Mouse (Mus musculus): ENCODE results near the gene Gtf2h3. TPM values are rescaled to one million over a fixed set of nuclear protein-coding genes. Genes with fewer than 3 reads are reported as not detected.

Gene Gtf2h3
- polyA plus RNA-seq (2015; fragmentation: Nextera tagmentation; extraction: Ambion mirVana), result 40.4 and 48.5 TPM in 2 replicates

DNA sequence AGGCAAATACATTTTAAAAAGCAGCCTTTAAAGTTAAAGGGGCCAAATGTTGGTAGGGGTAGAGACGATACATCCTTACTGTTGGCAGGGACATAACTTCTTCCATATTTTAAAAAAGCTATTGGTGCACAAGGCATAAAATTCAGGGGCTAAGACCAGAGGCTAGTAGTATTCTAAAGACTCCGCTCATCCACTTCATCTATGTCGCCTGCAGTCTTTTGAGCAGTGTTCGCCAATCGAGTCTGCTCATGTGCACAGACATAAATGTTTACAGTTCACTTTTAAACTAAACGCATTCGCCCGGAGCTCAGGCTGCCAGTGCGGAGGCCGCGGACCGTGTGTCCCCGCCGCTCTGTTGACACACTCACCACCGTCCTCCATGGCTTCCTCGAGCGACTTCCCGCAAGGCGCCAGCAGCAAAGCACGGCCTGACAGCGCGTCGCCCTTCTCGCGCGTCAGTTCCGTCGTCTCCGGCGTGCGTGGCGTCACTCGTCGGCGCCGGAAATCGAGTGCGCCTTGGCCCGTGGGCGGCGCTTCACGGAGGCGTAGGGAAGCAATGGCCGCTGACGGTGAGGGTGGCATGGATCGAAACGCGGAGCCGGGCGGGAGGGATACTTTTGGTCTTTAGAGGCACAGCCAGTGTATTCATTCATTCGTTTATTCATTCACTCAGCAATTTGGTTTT lies at the start of gene Gtf2h3, which contains the start of gene Eif2b1:
TSS of gene Gtf2h3 (plus strand) at position 508 of the 685 bp plus-strand sequence.
TSS of gene Eif2b1 (minus strand) at position 499 of the 685 bp plus-strand sequence.
- Histone ChIP-seq H3K9ac (peak within 1 kb of the TSS; percentile 82), H3K4me1 (replicated peaks) (peaks cover 34% of the 10 kb centered on the region), H3K9me3 (no peaks in the 10 kb centered on the region), H3K36me3 (peaks cover 53% of the 10 kb centered on the region), H3K4me2 (peak within 1 kb of the TSS; percentile 76), H3K4me3 (peak within 1 kb of the TSS; percentile 83), H3K27me3 (no peaks in the 10 kb centered on the region), H3K27ac (replicated peaks) (peak within 1 kb of the TSS; percentile 68)
- peak; percentile 94 for ATAC-seq (ENCODE audit: low read depth)
- 1% methylated on average over 51 of the region's 51 CpGs for WGBS

DNA sequence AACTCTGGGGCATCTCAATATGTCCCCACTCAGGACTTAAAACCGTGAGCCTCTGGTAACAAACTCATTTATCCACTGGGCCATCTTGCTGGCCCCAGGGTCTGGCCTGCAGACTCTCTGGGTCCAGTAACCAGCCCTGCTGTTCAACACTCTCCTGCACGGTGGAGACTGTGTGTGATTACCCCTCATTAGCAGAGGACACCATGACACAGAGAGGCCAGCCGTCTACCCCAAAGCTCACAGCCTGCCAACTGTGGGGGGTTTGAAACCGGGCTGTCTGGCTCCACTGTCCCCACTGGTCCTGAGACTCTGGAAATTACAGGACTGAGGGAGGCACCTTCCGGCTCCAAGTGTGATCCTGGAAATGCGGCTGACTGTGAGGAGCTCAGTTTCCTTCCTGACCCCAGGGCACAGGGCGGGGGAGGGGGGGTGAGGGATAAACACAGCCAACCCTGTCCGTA lies 49.7 kb upstream of the Gtf2h3 start:
- Histone ChIP-seq H3K9ac (peak overlapping the region; percentile 77), H3K27ac (replicated peaks) (peak overlapping the region; percentile 38; the same call in 1 of the 2 replicates)
- WGBS, result 24% methylated on average over 8 of the region's 8 CpGs

DNA sequence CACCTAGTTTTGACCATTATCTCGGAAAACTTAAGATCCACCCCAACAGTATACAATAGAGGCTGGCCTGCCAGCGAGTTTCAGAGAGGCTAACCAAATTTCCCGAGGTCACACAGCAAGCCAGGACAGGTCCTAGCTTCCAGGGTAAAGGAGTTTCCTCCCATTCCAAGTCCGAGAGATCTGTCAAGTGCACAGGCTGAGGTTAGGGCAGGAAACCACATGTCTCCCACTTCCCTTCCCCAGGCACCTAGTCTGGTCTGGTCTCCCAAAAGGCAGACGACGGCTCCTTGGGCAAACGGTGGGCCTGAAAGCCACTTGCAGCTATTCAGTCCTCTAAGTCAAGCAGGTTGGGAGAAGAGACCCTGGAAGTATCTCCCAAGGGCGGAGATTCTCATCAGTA lies 49.2 kb upstream of the Gtf2h3 start:
- H3K9ac ChIP-seq, result peak overlapping the region; percentile 77
- H3K4me2 ChIP-seq, result peak overlapping the region; percentile 81
- WGBS, result 63% methylated on average over 8 of the region's 8 CpGs
- H3K9me3 ChIP-seq, result no peaks in the 10 kb centered on the region
- H3K27ac ChIP-seq (replicated peaks), result no peak overlapping the region
- H3K4me3 ChIP-seq, result peak overlapping the region; percentile 77
- no peak for ATAC-seq (ENCODE audit: low read depth)
- peaks cover under 1% of the 10 kb centered on the region; the same call in 1 of the 2 replicates for H3K36me3 ChIP-seq
- H3K27me3 ChIP-seq, result no peaks in the 10 kb centered on the region
- H3K4me1 ChIP-seq (replicated peaks), result peaks cover 38% of the 10 kb centered on the region

More for the DNA sequence above, 49.7 kb upstream of the Gtf2h3 start:
- H3K4me3 ChIP-seq, result peak overlapping the region; percentile 77
- no peaks in the 10 kb centered on the region for H3K9me3 ChIP-seq
- peak overlapping the region; percentile 81 for H3K4me2 ChIP-seq
- peaks cover 3% of the 10 kb centered on the region; the same call in 1 of the 2 replicates for H3K36me3 ChIP-seq
- no peak for ATAC-seq (ENCODE audit: low read depth)
- H3K27me3 ChIP-seq, result no peaks in the 10 kb centered on the region
- H3K4me1 ChIP-seq (replicated peaks), result peaks cover 38% of the 10 kb centered on the region

DNA sequence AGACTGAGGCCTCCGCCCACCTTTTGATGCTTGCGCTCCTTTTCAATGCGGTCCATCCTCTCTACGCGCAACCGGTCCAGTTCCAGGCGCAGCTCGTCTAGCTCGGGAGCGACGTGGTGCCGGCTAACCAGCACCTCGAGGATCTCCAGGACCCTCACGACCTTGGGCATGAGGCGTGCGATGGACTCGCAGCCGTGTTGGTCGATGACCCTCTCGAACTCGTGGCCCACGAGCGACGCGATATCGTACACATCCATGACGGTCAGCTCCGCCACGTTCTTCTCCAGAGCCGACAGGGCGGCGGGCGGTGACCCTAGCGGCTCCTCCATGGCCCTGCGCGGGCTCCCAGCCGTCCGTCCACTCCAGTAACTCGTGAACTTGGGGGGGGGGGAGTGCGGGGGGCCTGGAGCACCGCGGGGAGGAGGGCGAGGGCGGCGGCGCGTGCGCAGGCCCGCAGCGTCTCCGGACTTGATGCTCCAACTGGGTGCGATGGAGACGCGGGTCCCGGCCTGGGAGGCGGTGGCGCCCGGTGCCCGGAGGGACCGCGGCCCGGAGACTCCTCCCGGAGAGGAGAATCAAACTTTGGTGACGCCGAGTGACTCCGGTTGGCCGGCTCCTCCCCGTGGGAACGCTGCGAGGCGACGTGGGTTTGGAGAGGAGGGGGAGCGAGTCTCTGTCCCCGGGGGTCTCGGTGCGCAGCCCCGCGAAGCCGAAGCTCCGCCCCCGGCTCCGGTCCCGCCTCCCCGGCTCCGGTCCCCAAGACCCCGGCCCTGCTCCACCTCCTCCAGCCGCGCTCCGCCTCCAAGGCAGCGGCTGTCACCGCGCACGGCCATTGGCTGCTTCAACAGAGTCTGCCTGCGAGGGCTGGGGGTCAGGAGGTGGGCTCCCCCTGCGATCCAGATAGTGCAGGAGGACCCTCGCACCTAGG lies 48.0 kb upstream of the Gtf2h3 start, which contains the start of gene Rilpl1:
TSS of gene Rilpl1 (minus strand) at position 737 of the 928 bp plus-strand sequence.
- Histone ChIP-seq H3K27ac (replicated peaks) (peak within 1 kb of the TSS; percentile 84), H3K36me3 (no peaks in the 10 kb centered on the region), H3K27me3 (no peaks in the 10 kb centered on the region), H3K4me1 (replicated peaks) (peaks cover 38% of the 10 kb centered on the region), H3K4me3 (peak within 1 kb of the TSS; percentile 77), H3K4me2 (peak within 1 kb of the TSS; percentile 81), H3K9me3 (no peaks in the 10 kb centered on the region), H3K9ac (peak within 1 kb of the TSS; percentile 77)
- ATAC-seq (ENCODE audit: low read depth), result peak; percentile 93
- under 1% methylated on average over 89 of the region's 96 CpGs for WGBS

DNA sequence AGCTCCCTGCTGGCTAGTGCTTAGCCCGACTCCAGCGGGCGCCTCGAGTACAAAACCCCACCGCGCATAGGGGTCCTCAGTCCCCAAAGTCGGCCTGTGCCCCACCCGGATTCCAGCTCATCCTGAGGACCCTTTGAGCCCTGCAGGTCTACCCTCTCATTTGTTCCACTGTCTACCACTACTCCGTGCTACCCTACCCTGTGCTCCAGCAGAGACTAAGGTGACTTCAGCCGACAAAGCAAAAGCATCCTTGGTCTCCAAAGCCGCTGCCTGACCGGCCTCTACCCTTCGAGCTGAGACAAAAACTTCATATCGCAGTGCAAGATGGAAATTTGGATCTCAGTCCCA lies 47.4 kb upstream of the Gtf2h3 start:
- Histone ChIP-seq H3K9ac (peak overlapping the region; percentile 77), H3K9me3 (no peaks in the 10 kb centered on the region), H3K27me3 (no peaks in the 10 kb centered on the region), H3K4me3 (peak overlapping the region; percentile 77), H3K4me2 (peak overlapping the region; percentile 81), H3K4me1 (replicated peaks) (peaks cover 39% of the 10 kb centered on the region), H3K27ac (replicated peaks) (peak overlapping the region; percentile 84), H3K36me3 (no peaks in the 10 kb centered on the region)
- 15% methylated on average over 14 of the region's 14 CpGs for WGBS
- ATAC-seq (ENCODE audit: low read depth), result peak; percentile 74

DNA sequence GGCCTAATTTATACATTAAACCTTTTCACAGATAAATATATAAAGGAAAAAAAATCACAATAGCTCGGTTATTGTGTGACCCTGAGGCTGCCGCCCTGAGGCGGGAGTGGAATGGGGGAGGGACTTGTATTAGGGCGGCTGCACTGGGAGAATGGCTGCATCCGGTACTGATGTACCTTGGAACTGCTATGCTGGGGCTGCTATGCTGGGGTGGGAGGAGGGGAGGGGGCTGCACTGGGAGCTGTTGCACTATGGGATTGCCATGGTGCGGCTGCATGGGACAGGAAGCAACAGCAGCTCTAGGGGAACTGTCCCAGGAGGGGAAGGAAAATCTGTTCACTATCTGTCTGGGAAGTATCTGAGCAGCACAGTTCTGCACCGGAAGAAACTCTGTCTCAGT lies 46.5 kb upstream of the Gtf2h3 start:
- ATAC-seq (ENCODE audit: low read depth), result no peak
- Histone ChIP-seq H3K9ac (no peak overlapping the region; the same call in 1 of the 2 replicates), H3K4me1 (replicated peaks) (peaks cover 43% of the 10 kb centered on the region), H3K36me3 (no peaks in the 10 kb centered on the region), H3K4me2 (0 out of 2 replicates have a peak overlapping the region, but pooled peaks have one; percentile 81), H3K9me3 (no peaks in the 10 kb centered on the region), H3K4me3 (no peak overlapping the region), H3K27ac (replicated peaks) (0 out of 2 replicates have a peak overlapping the region, but pooled peaks have one; percentile 28), H3K27me3 (no peaks in the 10 kb centered on the region)
- 41% methylated on average over 7 of the region's 7 CpGs for WGBS

DNA sequence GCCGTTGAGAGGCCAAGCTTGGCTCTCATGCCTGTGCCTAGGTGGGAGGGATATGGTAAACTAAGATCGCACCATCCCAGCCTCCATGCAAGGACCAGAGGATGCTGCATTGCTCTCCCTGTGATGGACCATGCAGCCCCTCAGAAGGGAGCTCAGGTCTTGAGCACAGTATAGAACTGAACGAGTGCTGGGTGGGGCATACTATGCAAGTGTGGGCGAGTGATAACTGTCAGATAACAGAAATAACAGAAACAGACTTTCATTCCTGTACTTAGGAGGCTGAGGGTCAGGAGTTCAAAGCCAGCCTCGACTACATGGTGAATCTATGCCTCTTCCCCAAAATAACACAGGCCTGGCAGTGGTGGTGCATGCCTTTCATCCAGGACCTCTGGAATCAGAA lies 43.9 kb upstream of the Gtf2h3 start:
- WGBS, result 71% methylated on average over 5 of the region's 5 CpGs
- no peak for ATAC-seq (ENCODE audit: low read depth)

DNA sequence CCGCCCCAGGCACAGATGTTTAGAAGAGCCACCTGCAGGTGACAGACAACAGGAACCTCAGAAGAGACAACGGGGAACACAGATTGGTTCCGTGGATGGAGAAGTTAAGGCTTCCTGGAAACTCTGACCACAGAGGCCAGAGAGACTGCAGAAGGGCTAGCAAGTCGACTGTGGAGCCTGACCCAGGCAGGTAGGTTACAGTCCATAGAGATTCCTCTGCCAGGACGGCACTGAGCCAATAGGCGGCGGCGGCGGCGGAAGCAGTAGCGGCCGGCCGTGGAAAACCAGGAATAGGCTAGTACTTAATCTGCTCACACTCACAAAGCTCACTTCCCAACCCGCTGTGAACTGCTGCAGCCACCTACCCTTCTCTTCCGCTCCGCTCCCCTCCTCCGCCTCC lies 42.2 kb upstream of the Gtf2h3 start:
- ATAC-seq (ENCODE audit: low read depth), result no peak
- H3K9ac ChIP-seq, result peak overlapping the region; percentile 53
- WGBS, result 4% methylated on average over 17 of the region's 17 CpGs
- peak overlapping the region; percentile 15; the same call in 1 of the 2 replicates for H3K4me3 ChIP-seq
- H3K9me3 ChIP-seq, result no peaks in the 10 kb centered on the region
- H3K27me3 ChIP-seq, result no peaks in the 10 kb centered on the region
- H3K27ac ChIP-seq (replicated peaks), result no peak overlapping the region
- H3K4me2 ChIP-seq, result peak overlapping the region; percentile 41
- no peaks in the 10 kb centered on the region for H3K36me3 ChIP-seq
- H3K4me1 ChIP-seq (replicated peaks), result peaks cover 16% of the 10 kb centered on the region

More for the DNA sequence above, 43.9 kb upstream of the Gtf2h3 start:
- Histone ChIP-seq H3K9me3 (no peaks in the 10 kb centered on the region), H3K27ac (replicated peaks) (no peak overlapping the region), H3K4me1 (replicated peaks) (peaks cover 22% of the 10 kb centered on the region), H3K27me3 (no peaks in the 10 kb centered on the region), H3K4me2 (no peak overlapping the region), H3K9ac (no peak overlapping the region), H3K4me3 (no peak overlapping the region), H3K36me3 (no peaks in the 10 kb centered on the region)

DNA sequence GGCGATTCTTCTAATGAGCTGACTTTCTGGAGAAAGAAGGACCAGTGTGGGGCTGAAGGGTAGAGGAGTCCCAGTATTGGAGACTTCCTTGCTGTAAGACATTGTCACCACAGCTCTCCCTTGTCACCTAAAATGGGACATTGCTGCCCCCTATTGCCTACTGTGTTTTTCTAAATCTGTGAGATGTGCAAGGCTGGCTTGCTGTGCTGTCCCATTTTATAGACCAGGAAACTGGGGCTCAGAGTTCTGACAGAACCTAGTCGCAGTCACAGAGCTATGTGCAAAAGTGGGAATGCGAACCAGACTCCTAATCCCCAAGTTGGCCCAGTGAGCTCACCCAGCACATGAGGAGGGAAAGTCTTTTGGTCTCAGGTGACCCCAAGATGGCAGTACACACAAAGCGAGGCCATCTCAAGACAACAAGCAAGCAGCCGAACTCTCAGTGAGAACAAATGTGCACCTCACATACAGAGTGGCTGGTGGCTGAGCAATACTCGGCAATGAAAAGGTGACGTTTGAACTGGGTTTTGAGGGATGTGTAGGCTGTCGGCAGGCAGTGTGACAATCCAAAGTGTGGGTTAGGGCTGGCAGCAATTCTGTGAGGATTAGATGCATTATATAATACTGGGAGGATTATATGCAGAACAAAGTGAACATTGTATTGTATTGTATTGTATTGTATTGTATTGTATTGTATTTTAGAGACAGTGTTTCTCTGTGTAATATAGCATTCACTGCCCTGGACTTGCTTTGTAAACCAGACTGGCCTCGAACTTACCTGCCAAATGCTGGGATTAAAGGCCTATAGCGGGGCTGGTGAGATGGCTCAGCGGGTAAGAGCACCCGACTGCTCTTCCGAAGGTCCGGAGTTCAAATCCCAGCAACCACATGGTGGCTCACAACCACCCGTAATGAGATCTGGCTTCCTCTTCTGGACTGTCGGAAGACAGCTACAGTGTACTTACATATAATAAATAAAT lies 39.8 kb upstream of the Gtf2h3 start:
- Histone ChIP-seq H3K4me3 (no peak overlapping the region), H3K27ac (replicated peaks) (no peak overlapping the region), H3K4me2 (no peak overlapping the region), H3K9me3 (no peaks in the 10 kb centered on the region), H3K4me1 (replicated peaks) (peaks cover 21% of the 10 kb centered on the region), H3K9ac (no peak overlapping the region), H3K27me3 (no peaks in the 10 kb centered on the region), H3K36me3 (peaks cover 10% of the 10 kb centered on the region)
- ATAC-seq (ENCODE audit: low read depth), result no peak
- 80% methylated on average over 16 of the region's 16 CpGs for WGBS

DNA sequence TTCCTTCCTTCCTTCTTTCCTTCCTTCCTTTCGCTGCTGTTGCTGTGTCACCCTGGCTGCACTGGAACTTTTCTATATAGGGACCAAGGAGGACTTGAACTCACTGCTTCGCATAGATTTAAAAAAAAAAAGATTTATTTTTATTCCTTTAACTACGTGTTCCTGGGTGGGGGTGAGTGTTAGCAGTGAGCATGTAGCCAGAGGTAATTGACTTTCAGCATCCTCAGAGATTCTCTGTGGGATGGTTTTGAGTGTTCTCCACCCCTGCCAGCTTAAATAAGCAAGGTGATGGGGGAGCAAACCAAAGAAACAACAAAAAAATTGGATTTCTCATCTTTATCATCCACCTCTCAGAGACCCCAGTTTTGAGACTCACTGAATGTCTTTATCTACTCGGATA lies 39.0 kb upstream of the Gtf2h3 start:
- 76% methylated on average over 4 of the region's 4 CpGs for WGBS
- ATAC-seq (ENCODE audit: low read depth), result no peak
- peak overlapping the region; percentile 38 for H3K4me2 ChIP-seq
- H3K27me3 ChIP-seq, result no peaks in the 10 kb centered on the region
- no peaks in the 10 kb centered on the region for H3K9me3 ChIP-seq
- H3K9ac ChIP-seq, result no peak overlapping the region
- H3K4me3 ChIP-seq, result peak overlapping the region; percentile 87
- H3K36me3 ChIP-seq, result peaks cover 18% of the 10 kb centered on the region
- peaks cover 21% of the 10 kb centered on the region for H3K4me1 ChIP-seq (replicated peaks)
- H3K27ac ChIP-seq (replicated peaks), result peak overlapping the region; percentile 70

DNA sequence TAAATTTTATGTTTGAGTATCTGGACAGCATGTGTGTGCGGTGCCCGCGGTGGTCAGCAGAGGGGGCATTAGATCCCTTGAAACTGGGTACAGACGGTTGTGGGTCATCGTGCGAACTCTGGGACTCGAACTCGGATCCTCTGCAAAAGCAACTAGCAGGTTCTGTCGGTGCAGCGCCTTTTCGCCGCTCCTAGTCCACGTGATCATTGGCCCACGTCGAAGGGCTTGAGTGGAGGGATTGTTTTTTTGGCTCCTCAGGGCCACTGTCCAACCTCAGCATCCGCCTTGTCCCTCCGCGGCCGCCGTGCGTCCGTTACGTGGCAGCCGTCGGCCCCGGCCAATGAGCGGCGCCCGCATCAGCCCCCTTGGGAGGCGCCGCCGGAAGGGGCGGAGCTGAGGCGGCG lies 38.6 kb upstream of the Gtf2h3 start, which contains the start of gene Tmed2:
TSS of gene Tmed2 (plus strand) at position 313 of the 404 bp plus-strand sequence.
- Histone ChIP-seq H3K9me3 (no peaks in the 10 kb centered on the region), H3K4me3 (peak within 1 kb of the TSS; percentile 87), H3K4me2 (peak within 1 kb of the TSS; percentile 84), H3K9ac (peak within 1 kb of the TSS; percentile 88), H3K27me3 (no peaks in the 10 kb centered on the region), H3K4me1 (replicated peaks) (peaks cover 21% of the 10 kb centered on the region), H3K36me3 (peaks cover 23% of the 10 kb centered on the region), H3K27ac (replicated peaks) (peak within 1 kb of the TSS; percentile 86)
- peak; percentile 96 for ATAC-seq (ENCODE audit: low read depth)
- WGBS, result under 1% methylated on average over 35 of the region's 35 CpGs
